In genomic region chr11:115275954-115276353, GRCm38 (mm10) we compare ENCODE assay signal across 8 mouse cellular contexts. TPM values are rescaled to one million over a fixed set of nuclear protein-coding genes. Genes with fewer than 3 reads are reported as not detected.
DNase-seq lines count a peak whose midpoint lies in the region; ATAC-seq and TF ChIP-seq lines count a peak whose summit lies in the region.

No protein-coding gene starts in this region.

- ATAC-seq in forebrain, embryonic 16.5 days: no peak
- ATAC-seq in liver, embryonic 16.5 days (ENCODE audit: low read depth): no peak

- no peak for TF ChIP-seq POLR2A in CH12.LX (IDR thresholded peaks at IDR 0.05; ENCODE audit: low read depth, low read length)

- peaks cover 15 to 33% of the 10 kb centered on the region in 2 experiments for H3K36me3 ChIP-seq in CH12.LX (replicated peaks in 1 of 2; ENCODE audit: control insufficient read depth in 1 of 2, insufficient read depth in 1 of 2, low read length in 1 of 2)
- no peaks in the 10 kb centered on the region for H3K36me3 ChIP-seq in forebrain, embryonic 16.5 days (ENCODE audit: control insufficient read depth, insufficient read depth)
- H3K36me3 ChIP-seq in liver, embryonic 16.5 days (ENCODE audit: control insufficient read depth, insufficient read depth): no peaks in the 10 kb centered on the region

- TF ChIP-seq EP300 in CH12.LX (IDR thresholded peaks at IDR 0.05; ENCODE audit: low read length): no peak

- no peaks in the 10 kb centered on the region for H3K27me3 ChIP-seq in CH12.LX (replicated peaks)
- no peaks in the 10 kb centered on the region for H3K27me3 ChIP-seq in forebrain, embryonic 16.5 days (replicated peaks; ENCODE audit: control insufficient read depth, insufficient read depth, low read length)
- no peaks in the 10 kb centered on the region for H3K27me3 ChIP-seq in liver, embryonic 16.5 days (ENCODE audit: control insufficient read depth, insufficient read depth, low read depth, low read length)

- H3K27ac ChIP-seq in gastrocnemius, adult 2 months: peak overlapping the region; percentile 95
- peak overlapping the region; percentile 63 for H3K27ac ChIP-seq in CH12.LX (ENCODE audit: insufficient read depth, low read depth)
- H3K27ac ChIP-seq in forebrain, embryonic 16.5 days (ENCODE audit: low read length): peak overlapping the region; percentile 85; the same call in 1 of the 2 replicates
- no peak overlapping the region for H3K27ac ChIP-seq in liver, embryonic 16.5 days (ENCODE audit: low read length)

- no peak for TF ChIP-seq RAD21 in CH12.LX (IDR thresholded peaks at IDR 0.05; ENCODE audit: low read depth, low read length)

- intact Hi-C loops in gastrocnemius, adult 2 months (cut with DNase I): loop anchor here (10.0 kb wide), 1 partner anchor 191 kb away; no protein-coding TSS in a partner anchor

- H3K4me1 ChIP-seq in CH12.LX (ENCODE audit: control insufficient read depth in 1 of 2, insufficient read depth in 2 of 2): peaks cover 33 to 63% of the 10 kb centered on the region in 2 experiments
- H3K4me1 ChIP-seq in forebrain, embryonic 16.5 days (replicated peaks; ENCODE audit: control insufficient read depth, insufficient read depth, low read length): peaks cover 20% of the 10 kb centered on the region
- H3K4me1 ChIP-seq in liver, embryonic 16.5 days (ENCODE audit: control insufficient read depth, low read depth, low read length): peaks cover 38% of the 10 kb centered on the region

- dilution Hi-C loops in CH12.LX (cut with MboI; ENCODE audit: extremely low pct_ligation_motif_present, extremely low pct_unique_long_range_greater_than_20kb, low sequenced_read_pairs): no loop called here

- H3K4me2 ChIP-seq in CH12.LX (ENCODE audit: insufficient read depth, low read depth, poor library complexity, severe bottlenecking): peak overlapping the region; percentile 89
- peak overlapping the region; percentile 64 for H3K4me2 ChIP-seq in forebrain, embryonic 16.5 days (ENCODE audit: low read length)
- H3K4me2 ChIP-seq in liver, embryonic 16.5 days (ENCODE audit: low read depth, low read length): peak overlapping the region; percentile 97

- TF ChIP-seq CTCF in gastrocnemius, adult 2 months (IDR thresholded peaks at IDR 0.05): no peak
- TF ChIP-seq CTCF in CH12.LX (conservative IDR thresholded peaks at IDR 0.05 in 1 of 2, IDR thresholded peaks at IDR 0.05 in 1 of 2; ENCODE audit: low read depth in 2 of 2, low read length in 2 of 2): no peak

- no peaks in the 10 kb centered on the region for H3K9me3 ChIP-seq in CH12.LX (replicated peaks; ENCODE audit: low read length)
- no peaks in the 10 kb centered on the region for H3K9me3 ChIP-seq in forebrain, embryonic 16.5 days (ENCODE audit: control insufficient read depth, low read length)
- H3K9me3 ChIP-seq in liver, embryonic 16.5 days (replicated peaks; ENCODE audit: control insufficient read depth, low read length): no peaks in the 10 kb centered on the region

- WGBS in forebrain, embryonic 16.5 days: 51% methylated on average over 3 of the region's 3 CpGs
- 51% methylated on average over 3 of the region's 3 CpGs for WGBS in liver, embryonic 16.5 days (ENCODE audit: insufficient replicate concordance)

- DNase-seq in gastrocnemius, adult 2 months: no peak
- no peak for DNase-seq in gastrocnemius, adult 8-10 months (ENCODE audit: low spot score in 2 of 2)
- no peak for DNase-seq in CH12.LX (ENCODE audit: extremely low read depth)
- DNase-seq in ovary, postnatal 36 days (ENCODE audit: low spot score): no peak
- DNase-seq in layer of hippocampus, postnatal 10 days (ENCODE audit: low spot score in 2 of 2): no peak
- DNase-seq in adrenal gland, postnatal 14 days: no peak

- H3K79me2 ChIP-seq in CH12.LX (replicated peaks; ENCODE audit: control insufficient read depth, extremely low read depth, insufficient read depth, poor library complexity, severe bottlenecking): 0 out of 2 replicates have a peak, but pooled peaks cover 9% of the 10 kb centered on the region

- H3K4me3 ChIP-seq in gastrocnemius, adult 2 months: peak overlapping the region; percentile 87
- H3K4me3 ChIP-seq in CH12.LX (replicated peaks in 1 of 3; ENCODE audit: low read depth in 2 of 3, low read length in 2 of 3, poor library complexity in 1 of 3): peak overlapping the region; percentile 71 to 92 (median 81)
- H3K4me3 ChIP-seq in forebrain, embryonic 16.5 days (replicated peaks; ENCODE audit: low read length): peak overlapping the region; percentile 65
- peak overlapping the region; percentile 61 for H3K4me3 ChIP-seq in liver, embryonic 16.5 days (ENCODE audit: low read depth, low read length)

- peak overlapping the region; percentile 79 for H3K9ac ChIP-seq in CH12.LX (ENCODE audit: insufficient read depth, low read depth)
- H3K9ac ChIP-seq in forebrain, embryonic 16.5 days (replicated peaks; ENCODE audit: low read depth, low read length): peak overlapping the region; percentile 78; the same call in 1 of the 2 replicates
- peak overlapping the region; percentile 76 for H3K9ac ChIP-seq in liver, embryonic 16.5 days (ENCODE audit: low read depth, low read length)

- in situ Hi-C loops in CH12.LX (cut with MboI; ENCODE audit: low pct_ligation_motif_present, low pct_unique_long_range_greater_than_20kb, low sequenced_read_pairs): no loop called here

TF ChIP-seq in CH12.LX, 34 proteins besides CTCF, POLR2A, EP300 and RAD21:
- 0 out of 2 replicates have a peak, but pooled peaks have one; percentile 3 for TF ChIP-seq KAT2A (IDR thresholded peaks at IDR 0.05; ENCODE audit: insufficient replicate concordance, low read length)
- no peak; the same call in 1 of the 2 replicates for TF ChIP-seq ELF1 (IDR thresholded peaks at IDR 0.05; ENCODE audit: low read depth, low read length)
- TF ChIP-seq MXI1 (IDR thresholded peaks at IDR 0.05; ENCODE audit: low read depth, low read length): peak; percentile 23; the same call in 1 of the 2 replicates
- no peak for TF ChIP-seq GABPA (IDR thresholded peaks at IDR 0.05; ENCODE audit: insufficient replicate concordance, low read depth, low read length)

RNA-seq across cellular contexts. Expression of gene Fdxr, which starts 0.9 kb away (rescaled TPM):
- total RNA-seq in gastrocnemius, adult 2 months (2021): 1 to 10 TPM; 2.9 to 4.4 TPM
- 1 to 10 TPM; 2.4 to 4.1 (median 2.7) TPM for total RNA-seq in gastrocnemius, adult 8-10 months (2022)
- total RNA-seq in CH12.LX (2012; rRNA removed) (62.2 and 63.3 TPM in 2 replicates), CH12.LX (2014; rRNA removed) (40.9 and 43.8 TPM in 2 replicates)
- 58.6 and 62.1 TPM in 2 replicates for polyA plus RNA-seq in CH12.LX (2012; ENCODE audit: insufficient read length, low read depth)
- 23.2 and 26.9 TPM in 2 replicates for polyA plus RNA-seq in forebrain, embryonic 16.5 days (2015; fragmentation: Nextera tagmentation; extraction: Ambion mirVana)
- 19.5 and 21.7 TPM in 2 replicates for polyA plus RNA-seq in liver, embryonic 16.5 days (2015; fragmentation: Nextera tagmentation; extraction: Ambion mirVana)
- total RNA-seq in layer of hippocampus, postnatal 10 days (2021): 10 to 100 TPM; 22.5 to 23.0 TPM
- total RNA-seq in adrenal gland, postnatal 14 days (2021): 592 and 605 TPM in 2 replicates

RNA-seq across cellular contexts. Expression of gene Grin2c, which starts 8.9 kb away (rescaled TPM):
- under 1 TPM in 1 of 2 experiments, not detected in 1; 0.06 TPM for total RNA-seq in gastrocnemius, adult 2 months (2021)
- under 1 TPM; 0.05 to 0.16 (median 0.14) TPM for total RNA-seq in gastrocnemius, adult 8-10 months (2022)
- total RNA-seq in CH12.LX (2012; rRNA removed) (0.04 TPM in 1 of 2 replicates, not detected in the other), CH12.LX (2014; rRNA removed) (not detected in 2 replicates)
- polyA plus RNA-seq in CH12.LX (2012; ENCODE audit: insufficient read length, low read depth): not detected in 2 replicates
- polyA plus RNA-seq in forebrain, embryonic 16.5 days (2015; fragmentation: Nextera tagmentation; extraction: Ambion mirVana): 0.29 and 0.37 TPM in 2 replicates
- polyA plus RNA-seq in liver, embryonic 16.5 days (2015; fragmentation: Nextera tagmentation; extraction: Ambion mirVana): 0.05 and 0.09 TPM in 2 replicates
- 10 to 100 TPM; 28.6 to 31.9 TPM for total RNA-seq in layer of hippocampus, postnatal 10 days (2021)
- 0.90 and 0.96 TPM in 2 replicates for total RNA-seq in adrenal gland, postnatal 14 days (2021)

RNA-seq across cellular contexts. Expression of gene Fads6, which starts 21.5 kb away (rescaled TPM):
- total RNA-seq in gastrocnemius, adult 2 months (2021): 1 to 10 TPM; 2.4 to 5.4 TPM
- 1 to 10 TPM; 2.7 to 5.7 (median 4.6) TPM for total RNA-seq in gastrocnemius, adult 8-10 months (2022)
- total RNA-seq in CH12.LX (2012; rRNA removed) (6.9 and 8.5 TPM in 2 replicates), CH12.LX (2014; rRNA removed) (0.11 and 0.30 TPM in 2 replicates)
- 0.56 and 0.63 TPM in 2 replicates for polyA plus RNA-seq in CH12.LX (2012; ENCODE audit: insufficient read length, low read depth)
- polyA plus RNA-seq in forebrain, embryonic 16.5 days (2015; fragmentation: Nextera tagmentation; extraction: Ambion mirVana): 0.27 and 0.76 TPM in 2 replicates
- 4.4 and 4.5 TPM in 2 replicates for polyA plus RNA-seq in liver, embryonic 16.5 days (2015; fragmentation: Nextera tagmentation; extraction: Ambion mirVana)
- 1 to 10 TPM; 7.6 to 8.1 TPM for total RNA-seq in layer of hippocampus, postnatal 10 days (2021)
- total RNA-seq in adrenal gland, postnatal 14 days (2021): 18.4 and 21.2 TPM in 2 replicates

RNA-seq across cellular contexts. Expression of gene Otop2, which starts 31.0 kb away (rescaled TPM):
- total RNA-seq in gastrocnemius, adult 2 months (2021): not detected
- total RNA-seq in gastrocnemius, adult 8-10 months (2022): not detected
- total RNA-seq in CH12.LX (2012; rRNA removed) (not detected in 2 replicates), CH12.LX (2014; rRNA removed) (not detected in 2 replicates)
- polyA plus RNA-seq in CH12.LX (2012; ENCODE audit: insufficient read length, low read depth): not detected in 2 replicates
- polyA plus RNA-seq in forebrain, embryonic 16.5 days (2015; fragmentation: Nextera tagmentation; extraction: Ambion mirVana): 0.24 TPM in 1 of 2 replicates, not detected in the other
- not detected in 2 replicates for polyA plus RNA-seq in liver, embryonic 16.5 days (2015; fragmentation: Nextera tagmentation; extraction: Ambion mirVana)
- total RNA-seq in layer of hippocampus, postnatal 10 days (2021): not detected
- not detected in 2 replicates for total RNA-seq in adrenal gland, postnatal 14 days (2021)

RNA-seq across cellular contexts. Expression of gene Ush1g, which starts 45.9 kb away (rescaled TPM):
- total RNA-seq in gastrocnemius, adult 2 months (2021): under 1 TPM; 0.61 to 0.81 TPM
- under 1 TPM; 0.15 to 0.34 (median 0.24) TPM for total RNA-seq in gastrocnemius, adult 8-10 months (2022)
- total RNA-seq in CH12.LX (2012; rRNA removed): 0.17 and 0.42 TPM in 2 replicates
- not detected in 2 replicates for total RNA-seq in CH12.LX (2014; rRNA removed)
- not detected in 2 replicates for polyA plus RNA-seq in CH12.LX (2012; ENCODE audit: insufficient read length, low read depth)
- polyA plus RNA-seq in forebrain, embryonic 16.5 days (2015; fragmentation: Nextera tagmentation; extraction: Ambion mirVana): 0.10 TPM in 2 replicates
- 0.09 and 0.13 TPM in 2 replicates for polyA plus RNA-seq in liver, embryonic 16.5 days (2015; fragmentation: Nextera tagmentation; extraction: Ambion mirVana)
- total RNA-seq in layer of hippocampus, postnatal 10 days (2021): under 1 TPM; 0.14 to 0.16 TPM
- 0.33 and 0.38 TPM in 2 replicates for total RNA-seq in adrenal gland, postnatal 14 days (2021)

Comparison
In these comparisons a context has a peak if more than half of its experiments do, and no peak if none do; other contexts are left out.
1. RNA of gene Grin2c, which starts 8.9 kb away (total RNA-seq): 28.6 to 31.9 TPM in layer of hippocampus, postnatal 10 days; 0.90 to 0.96 TPM in adrenal gland, postnatal 14 days, 0.05 to 0.16 TPM in gastrocnemius, adult 8-10 months, 0.06 TPM in gastrocnemius, adult 2 months and 0.04 TPM in CH12.LX; every median in the first group is over 10 times any median in the second.
2. Peak in every context shown above with its lines, with median percentiles within 50 percentile points of each other: H3K4me3 ChIP-seq, H3K4me2 ChIP-seq and H3K9ac ChIP-seq.